Mouse (Mus musculus): ENCODE data around the gene Morn5. TPM values are rescaled to one million over a fixed set of nuclear protein-coding genes. Genes with fewer than 3 reads are reported as not detected.

The Morn5 gene
- not detected for polyA plus RNA-seq (2014; fragmentation: Illumina TruSeq; extraction: RNeasy Lipid Tissue Mini Kit (QIAGEN cat#74804); ENCODE audit: low read depth, low replicate concordance)

DNA sequence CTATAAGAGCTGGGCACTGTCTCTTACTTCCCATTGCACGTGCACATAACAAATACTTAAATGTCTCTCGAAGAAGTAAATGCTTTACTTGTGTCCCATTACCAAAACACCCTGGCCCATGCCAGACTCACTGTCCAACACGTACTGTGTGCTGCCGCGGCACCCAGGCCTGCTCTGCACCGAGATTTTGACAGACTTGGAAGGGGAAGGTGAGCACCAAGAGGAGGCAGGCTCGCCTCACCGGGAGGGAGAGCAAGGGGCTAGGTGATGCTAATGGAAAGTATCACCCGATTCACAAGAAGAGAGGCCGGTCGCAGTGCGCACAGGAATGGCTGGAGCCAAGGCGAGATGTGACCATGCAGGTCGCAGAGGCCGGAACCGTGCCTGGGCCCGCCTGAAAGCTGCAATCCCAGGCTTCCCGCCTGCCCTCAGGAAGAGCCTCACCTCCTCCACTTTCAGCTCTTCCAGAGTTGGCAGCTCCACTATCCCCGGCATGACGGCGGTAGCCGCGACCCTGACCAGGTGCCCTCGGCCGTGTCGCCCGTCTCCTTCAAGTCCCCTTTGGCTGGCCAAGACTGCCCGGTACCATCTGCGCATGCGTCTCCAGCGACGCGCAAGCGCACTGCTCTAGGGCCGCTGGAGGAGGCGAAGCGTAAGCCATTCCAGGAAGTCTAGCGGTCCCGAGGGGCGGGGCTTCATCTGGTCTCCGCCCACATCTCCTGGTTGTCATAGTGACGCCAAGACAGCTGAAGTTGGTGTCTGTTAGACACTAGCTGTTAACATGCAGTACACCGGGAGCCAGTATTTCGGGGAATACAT lies at the start of gene Morn5, which contains the start of gene Ndufa8:
Morn5 (plus strand) TSS at position 711 of the 819 bp plus-strand sequence.
Ndufa8 (minus strand) TSS at position 659 of the 819 bp plus-strand sequence.

DNA sequence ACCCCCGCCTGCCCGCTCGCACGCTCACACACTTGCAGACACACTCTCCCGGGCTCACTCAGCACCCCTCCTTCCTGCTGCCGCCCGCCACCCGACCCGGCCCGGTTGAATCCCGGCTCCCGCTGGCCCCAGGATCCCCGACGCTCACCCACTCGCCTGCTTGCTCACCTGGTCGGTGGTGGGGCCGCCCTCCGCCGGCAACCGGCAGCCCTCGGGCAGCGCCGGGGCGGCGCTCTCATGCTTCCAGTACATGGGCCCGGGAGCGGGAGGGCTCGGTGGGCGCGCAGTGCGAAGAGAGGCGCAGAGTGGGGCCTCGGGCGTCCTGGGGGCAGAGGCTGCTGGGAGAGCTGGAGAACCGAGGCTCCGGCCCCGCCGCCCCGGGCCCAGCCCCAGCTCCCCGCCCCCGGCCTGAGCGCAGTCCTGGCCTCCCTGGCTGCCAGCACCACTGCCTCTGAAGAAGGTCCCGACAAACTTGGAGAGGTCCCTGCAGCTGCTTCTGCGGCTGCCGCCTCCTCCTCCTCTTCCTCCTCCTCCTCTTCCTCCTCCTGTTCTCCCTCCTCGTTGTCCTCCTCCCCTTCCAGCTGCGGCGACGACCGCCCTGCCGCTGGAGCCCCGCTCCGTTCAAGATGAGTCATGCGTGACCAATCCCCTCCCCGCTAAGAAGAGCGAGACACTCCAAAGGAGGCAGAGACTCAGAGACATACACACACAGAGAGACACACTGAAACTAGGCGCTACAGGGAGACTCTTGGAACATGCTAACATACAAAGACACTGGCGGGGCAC lies 55.9 kb downstream of the Morn5 start, which contains the start of gene Lhx6:
Lhx6 (minus strand) TSS at position 453 of the 786 bp plus-strand sequence.

Other genes with a start within 250 kb of the Morn5 start
- not detected for gene Ttll11, start 69.5 kb upstream of the Morn5 start, polyA plus RNA-seq (2014; fragmentation: Illumina TruSeq; extraction: RNeasy Lipid Tissue Mini Kit (QIAGEN cat#74804); ENCODE audit: low read depth, low replicate concordance)
- gene Ndufa8, start 52 bp upstream of the Morn5 start, polyA plus RNA-seq (2014; fragmentation: Illumina TruSeq; extraction: RNeasy Lipid Tissue Mini Kit (QIAGEN cat#74804); ENCODE audit: low read depth, low replicate concordance) = 8.1 TPM
- gene Lhx6, start 56.0 kb downstream of the Morn5 start, polyA plus RNA-seq (2014; fragmentation: Illumina TruSeq; extraction: RNeasy Lipid Tissue Mini Kit (QIAGEN cat#74804); ENCODE audit: low read depth, low replicate concordance) = 1.3 TPM
- gene Mrrf, start 86.9 kb downstream of the Morn5 start, polyA plus RNA-seq (2014; fragmentation: Illumina TruSeq; extraction: RNeasy Lipid Tissue Mini Kit (QIAGEN cat#74804); ENCODE audit: low read depth, low replicate concordance) = 16.1 TPM
- 19.9 TPM for gene Rbm18, start 87.3 kb downstream of the Morn5 start, polyA plus RNA-seq (2014; fragmentation: Illumina TruSeq; extraction: RNeasy Lipid Tissue Mini Kit (QIAGEN cat#74804); ENCODE audit: low read depth, low replicate concordance)
- gene Ptgs1, start 181.0 kb downstream of the Morn5 start, polyA plus RNA-seq (2014; fragmentation: Illumina TruSeq; extraction: RNeasy Lipid Tissue Mini Kit (QIAGEN cat#74804); ENCODE audit: low read depth, low replicate concordance) = 8.6 TPM